Mouse (Mus musculus): ENCODE measurements around the gene Os9.
"Not testable (repeated sequence)": the region's sequence is repeated elsewhere in the genome, so short reads cannot be mapped to it uniquely, and the experiment has no call there.

Os9 gene

DNA sequence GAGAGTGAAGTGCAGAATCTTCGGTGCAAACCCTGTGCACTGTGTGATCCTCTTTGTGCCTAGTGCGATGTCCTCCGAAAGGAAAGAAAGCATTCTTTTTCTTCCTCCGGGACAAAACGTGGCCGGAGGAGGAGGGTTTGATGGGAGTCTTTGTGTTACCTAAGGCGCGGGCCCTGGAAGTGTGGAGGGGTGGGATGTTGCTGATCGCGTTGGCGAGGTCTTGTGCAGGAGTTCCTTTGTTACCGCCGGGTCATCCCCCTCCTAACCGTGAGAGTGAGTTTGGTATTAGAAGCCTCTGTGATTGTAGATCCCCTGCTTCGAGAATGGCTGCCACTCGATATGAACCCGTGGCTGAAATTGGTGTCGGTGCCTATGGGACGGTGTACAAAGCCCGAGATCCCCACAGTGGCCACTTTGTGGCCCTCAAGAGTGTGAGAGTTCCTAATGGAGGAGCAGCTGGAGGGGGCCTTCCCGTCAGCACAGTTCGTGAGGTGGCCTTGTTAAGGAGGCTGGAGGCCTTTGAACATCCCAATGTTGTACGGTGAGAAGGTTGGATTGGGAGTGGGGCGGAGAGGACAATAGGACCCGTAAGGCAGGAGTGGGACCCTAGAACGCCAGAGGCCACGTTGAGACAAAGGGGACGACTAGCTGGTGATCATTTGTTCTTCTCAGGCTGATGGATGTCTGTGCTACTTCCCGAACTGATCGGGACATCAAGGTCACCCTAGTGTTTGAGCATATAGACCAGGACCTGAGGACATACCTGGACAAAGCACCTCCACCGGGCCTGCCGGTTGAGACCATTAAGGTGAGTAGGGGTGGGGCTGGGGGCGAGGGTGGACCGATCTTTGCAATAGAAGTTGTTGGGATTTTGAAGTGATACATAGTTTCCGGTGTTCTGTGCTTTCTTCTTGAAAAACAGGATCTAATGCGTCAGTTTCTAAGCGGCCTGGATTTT is 56.7 kb downstream of the Os9 start:
- no peak for ATAC-seq (ENCODE audit: low TSS enrichment)

DNA sequence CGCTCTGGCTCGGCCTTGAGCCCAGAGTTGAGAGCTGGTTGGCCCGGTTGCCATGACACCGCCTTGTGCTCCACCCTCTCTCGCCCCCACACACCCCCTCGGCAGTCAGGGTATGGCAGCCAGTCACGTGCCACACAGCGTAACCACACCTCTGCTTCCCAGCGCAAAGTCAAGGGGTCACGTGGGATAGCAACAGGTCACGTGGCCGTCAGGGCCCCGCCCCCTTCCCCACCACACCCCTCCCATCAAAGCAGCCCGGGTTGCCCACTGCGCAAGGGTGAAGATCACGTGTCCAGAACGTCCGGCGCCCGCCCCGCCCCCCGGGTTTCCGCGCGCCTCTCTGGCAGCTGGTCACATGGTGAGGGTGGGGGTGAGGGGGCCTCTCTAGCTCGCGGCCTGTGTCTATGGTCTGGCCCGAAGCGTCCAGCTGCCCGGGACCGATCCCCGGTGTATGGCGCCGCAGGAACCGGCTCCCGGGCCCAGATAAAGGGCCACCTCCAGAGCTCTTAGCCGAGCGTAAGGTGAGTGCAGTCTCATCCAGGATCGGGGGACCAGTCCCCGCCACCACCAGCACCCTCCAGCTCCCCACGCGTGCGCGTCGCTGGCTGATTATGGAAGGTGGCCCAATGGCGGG is 57.6 kb downstream of the Os9 start, which contains the start of gene Cdk4:
Gene Cdk4 (plus strand): TSS at position 296 of the 634 bp plus-strand sequence.
- peak; percentile 58 for ATAC-seq (ENCODE audit: low TSS enrichment)

DNA sequence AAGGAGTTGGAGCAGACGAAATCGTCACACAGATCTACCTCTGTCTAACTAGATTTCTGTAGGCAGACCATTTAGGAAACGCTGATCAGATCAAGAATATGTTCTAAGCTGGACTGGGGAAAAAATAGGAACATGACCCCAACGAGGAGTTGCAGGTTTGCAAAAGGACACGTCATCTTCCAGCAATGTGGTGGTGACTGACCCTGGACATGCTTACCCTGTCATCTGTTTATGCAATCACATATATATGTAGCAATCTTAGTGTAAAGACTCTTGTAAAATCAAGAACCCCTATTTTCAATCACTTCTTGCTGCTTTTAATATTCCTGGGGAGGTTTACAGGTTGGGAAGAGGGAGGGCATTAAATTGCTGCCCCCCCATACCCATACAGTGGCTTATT is 58.4 kb downstream of the Os9 start:
- no peak for ATAC-seq (ENCODE audit: low TSS enrichment)

DNA sequence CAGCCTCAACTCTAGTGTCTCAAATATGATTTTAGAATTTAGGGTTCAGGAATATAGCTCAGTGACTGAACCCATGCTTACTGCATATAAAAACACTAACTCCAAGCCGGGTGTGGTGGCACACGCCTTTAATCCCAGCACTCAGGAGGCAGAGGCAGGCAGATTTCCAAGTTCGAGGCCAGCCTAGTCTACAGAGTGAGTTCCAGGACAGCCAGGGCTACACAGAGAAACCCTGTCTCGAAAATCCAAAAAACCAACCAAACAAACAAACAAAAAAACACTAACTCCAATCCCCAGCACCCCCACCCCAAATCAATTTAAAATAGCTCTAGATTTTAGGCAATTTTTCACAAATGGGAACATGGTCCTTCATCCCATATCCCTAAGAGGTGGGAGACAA is 58.8 kb downstream of the Os9 start:
- not testable (repeated sequence) for ATAC-seq (ENCODE audit: low TSS enrichment)

DNA sequence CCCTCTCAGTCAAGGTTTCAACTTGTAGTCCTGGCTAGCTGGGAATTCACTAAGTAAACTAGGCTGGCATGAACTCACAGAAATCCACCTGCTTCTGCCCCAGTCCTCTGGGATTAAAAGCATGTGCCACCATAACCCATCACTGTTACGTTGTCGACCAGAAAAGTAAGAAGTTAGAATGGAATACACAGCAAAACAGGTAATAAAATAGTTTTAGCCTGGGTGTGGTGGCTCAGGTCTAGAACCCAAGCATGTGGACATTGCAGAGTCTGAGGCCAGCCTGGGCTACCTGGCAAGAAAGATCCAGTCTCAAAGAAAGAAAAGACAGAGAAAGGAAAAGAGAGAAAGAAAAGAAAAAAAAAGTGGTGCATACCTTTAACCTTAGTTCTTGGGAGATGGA is 59.4 kb downstream of the Os9 start:
- no peak for ATAC-seq (ENCODE audit: low TSS enrichment)

DNA sequence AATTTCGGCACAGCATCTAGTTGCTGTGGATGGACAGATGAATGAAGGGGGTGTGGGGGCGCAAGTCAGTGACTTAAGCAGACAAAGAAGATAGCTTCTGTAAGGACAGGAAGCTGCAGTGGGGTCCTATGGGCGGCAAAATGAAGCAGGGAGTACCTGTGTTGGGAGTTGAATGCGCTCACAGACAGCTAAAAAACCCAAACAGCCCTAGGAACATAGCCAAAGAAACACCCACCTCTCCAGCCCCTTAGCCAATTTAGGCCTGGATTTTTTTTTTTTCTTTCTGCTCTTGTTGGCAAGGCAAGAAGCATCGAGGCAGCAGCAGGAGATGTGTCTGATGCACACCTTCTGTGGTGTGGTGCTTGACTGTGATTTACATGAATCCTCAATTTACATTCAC is 59.8 kb downstream of the Os9 start:
- no peak for ATAC-seq (ENCODE audit: low TSS enrichment)

DNA sequence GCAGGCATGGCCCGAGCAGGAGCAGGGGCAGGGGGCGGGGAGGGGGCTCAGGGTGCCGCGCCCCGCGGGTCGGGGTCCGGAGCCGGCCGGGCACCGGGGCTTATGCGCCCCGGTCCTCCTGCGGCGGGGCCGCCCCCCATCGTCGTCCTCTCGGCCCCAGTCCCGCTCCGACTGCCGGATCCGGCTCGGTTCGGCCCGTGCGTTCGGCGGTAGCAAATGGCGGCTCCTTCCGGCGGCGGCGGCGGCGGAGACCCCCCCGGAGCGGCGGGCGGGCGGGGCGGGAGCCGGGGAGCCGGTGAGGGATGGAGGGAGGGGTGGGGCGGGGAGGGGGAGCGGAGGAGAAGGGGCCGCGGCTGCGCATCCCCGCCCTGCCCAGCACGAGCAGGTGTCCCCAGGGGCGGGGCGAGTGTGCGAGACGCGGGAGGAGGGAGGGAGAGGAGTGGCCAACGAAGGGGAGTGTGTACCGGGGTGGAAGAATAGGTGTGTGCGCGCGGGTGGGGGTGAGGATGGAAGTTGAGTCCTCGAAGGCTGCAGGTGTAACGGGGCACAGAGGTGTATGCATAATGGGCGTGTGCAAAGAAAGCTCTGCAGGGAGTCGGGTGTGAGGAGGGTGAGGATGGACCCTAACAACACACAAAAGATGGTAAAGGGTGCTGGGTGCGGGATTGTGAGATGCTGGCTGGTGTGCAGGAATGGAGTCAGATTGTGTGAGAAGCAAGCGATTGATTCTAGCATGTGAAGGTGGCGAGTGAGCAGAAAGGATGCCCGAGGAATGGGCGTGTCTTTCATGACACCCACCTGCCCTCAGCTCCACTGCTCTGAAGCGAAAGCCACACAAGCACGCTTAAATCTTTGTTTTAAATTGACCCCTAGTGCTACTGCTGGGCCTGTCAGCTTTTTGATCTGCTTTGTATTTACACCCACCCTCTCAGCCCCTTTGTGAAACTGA is 60.7 kb downstream of the Os9 start, which contains the start of gene March9:
Gene March9 (minus strand): TSS at position 217 of the 949 bp plus-strand sequence.
- peak; percentile 28 for ATAC-seq (ENCODE audit: low TSS enrichment)

DNA sequence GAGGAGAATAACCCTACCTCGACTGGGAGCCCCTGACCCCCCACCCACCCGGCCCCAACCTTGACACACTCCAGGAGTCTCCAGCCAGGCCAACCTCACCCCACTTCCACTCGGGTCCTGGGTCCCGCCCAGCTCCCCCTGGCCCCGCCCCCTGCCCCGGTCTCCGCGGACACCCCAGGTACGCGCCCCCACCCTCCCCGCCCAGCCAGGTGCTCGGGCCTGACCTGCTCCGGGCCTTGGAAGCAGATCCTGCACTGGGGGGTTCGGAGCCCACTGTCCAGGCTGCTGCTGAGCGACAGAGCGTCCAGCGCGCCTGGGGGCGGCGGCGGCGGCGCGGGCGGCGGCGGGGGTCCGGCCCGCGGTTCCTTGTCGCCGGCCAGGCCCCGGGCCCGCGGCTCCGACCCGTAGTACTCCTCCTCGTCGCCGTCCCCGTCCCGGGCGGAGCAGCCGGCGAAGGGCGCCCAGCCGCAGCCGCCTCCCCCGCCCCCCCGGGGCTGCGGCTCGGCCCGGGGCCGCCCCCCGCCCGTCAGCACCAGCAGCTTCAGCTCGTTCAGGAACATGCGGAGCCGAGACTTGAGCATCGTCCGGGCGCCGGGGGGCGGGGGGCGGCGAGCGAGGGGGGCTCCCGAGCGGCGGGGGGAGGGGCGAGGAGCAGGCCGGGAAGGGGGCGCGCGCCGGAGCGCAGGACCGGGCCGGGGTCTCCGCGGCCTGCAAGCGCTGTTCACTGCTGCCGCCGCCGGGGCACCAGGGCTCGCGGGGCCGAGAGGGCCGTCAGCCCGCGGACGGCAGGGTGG is 61.6 kb downstream of the Os9 start:
- ATAC-seq (ENCODE audit: low TSS enrichment) = no peak

DNA sequence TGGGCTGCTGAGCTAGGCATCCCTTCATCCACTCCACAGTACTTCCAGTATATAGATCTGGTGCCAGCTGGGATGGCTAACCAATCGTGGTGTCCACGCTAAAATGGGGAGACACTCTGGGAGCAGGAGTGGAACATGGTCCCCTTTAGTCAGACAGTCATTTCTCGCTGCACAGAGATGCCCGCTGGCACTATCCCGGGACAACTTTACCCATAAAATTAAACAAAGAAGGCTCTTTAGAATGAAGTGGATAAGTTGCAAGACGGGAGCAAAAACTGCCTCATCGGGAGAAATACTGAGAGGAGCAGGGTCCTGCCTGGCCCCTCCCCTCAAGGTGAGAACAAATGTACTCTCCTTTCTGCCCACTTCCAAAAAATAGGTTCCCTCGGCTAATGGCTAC is 62.2 kb downstream of the Os9 start:
- ATAC-seq (ENCODE audit: low TSS enrichment) = no peak

DNA sequence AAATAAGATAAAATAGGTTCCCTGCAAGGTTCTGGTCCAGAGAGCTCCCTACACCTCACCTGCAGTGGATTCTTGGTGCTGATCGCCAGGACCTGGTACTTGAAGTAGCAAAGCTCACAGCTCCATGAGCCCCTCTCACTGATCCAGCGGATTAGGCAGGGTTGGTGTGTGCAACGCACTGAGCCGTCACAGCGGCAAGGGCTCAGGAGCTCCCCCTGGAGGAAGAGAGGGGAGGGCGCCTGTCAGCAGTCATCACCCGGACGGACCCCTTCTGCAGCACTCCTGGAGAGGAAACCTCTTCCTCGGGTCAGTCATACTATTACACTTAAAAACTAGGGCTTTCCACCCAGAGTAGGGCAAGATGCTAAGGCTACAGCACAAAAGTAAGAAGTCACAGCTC is 62.8 kb downstream of the Os9 start:
- peak; percentile 40 for ATAC-seq (ENCODE audit: low TSS enrichment)

DNA sequence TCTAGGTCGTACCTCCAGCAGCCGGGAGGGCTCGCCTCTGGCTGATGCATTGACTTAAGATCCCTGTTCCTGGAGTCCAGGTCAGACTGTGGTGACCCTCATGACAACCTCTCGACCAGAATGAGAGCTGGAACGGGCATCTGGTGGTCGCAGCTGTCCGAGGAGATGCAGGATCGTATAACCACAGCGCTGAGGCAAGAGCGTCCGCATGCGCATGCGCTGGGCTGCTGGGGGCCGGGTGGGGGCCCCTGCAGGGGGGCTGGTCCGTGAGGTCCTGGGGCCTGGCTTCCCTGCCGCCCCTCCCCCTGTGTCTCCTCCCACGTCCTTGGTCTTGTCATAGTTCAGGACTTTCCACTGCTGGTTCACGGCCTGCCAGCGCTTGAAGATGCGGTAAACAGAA is 64.4 kb downstream of the Os9 start:
- no peak for ATAC-seq (ENCODE audit: low TSS enrichment)

DNA sequence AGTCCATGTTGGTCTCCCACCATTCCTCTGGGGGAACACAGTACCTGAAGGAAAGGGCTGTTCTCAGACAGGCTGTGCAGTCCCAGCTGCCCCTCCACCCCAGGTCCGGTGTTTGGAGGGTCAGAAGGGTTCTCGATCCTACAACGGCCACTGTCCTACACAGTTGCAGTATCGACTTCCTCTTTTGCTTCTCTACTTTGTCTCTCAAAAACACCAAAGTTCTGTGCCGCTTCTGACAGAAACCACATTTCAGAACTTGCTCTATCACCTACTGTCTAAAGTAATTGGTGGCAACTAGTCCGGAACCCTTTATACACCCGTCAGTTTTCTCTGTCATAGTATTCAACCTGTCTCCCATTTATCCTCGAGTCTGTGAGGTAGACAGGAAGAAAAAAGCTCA is 65.5 kb downstream of the Os9 start:
- no peak for ATAC-seq (ENCODE audit: low TSS enrichment)

DNA sequence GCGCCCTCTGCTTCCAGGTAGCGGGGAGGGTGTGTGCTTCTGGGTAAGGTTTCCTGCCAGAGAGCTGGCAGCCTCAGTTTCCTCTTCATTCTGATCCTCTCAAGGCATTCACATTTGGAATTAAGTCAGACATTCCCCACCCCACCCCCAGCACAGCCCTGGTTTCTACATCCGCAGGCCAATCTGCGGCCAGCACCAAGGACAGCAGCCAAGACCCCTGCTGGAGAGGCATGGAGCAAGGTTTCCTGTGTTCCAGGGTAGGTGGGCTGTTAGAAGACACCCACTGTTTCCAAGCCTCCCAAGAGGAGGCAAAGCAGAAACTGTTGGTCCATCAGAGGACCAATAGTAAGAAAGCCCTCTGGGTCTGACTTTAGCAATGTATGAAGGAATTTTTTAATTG is 66.3 kb downstream of the Os9 start:
- no peak for ATAC-seq (ENCODE audit: low TSS enrichment)

DNA sequence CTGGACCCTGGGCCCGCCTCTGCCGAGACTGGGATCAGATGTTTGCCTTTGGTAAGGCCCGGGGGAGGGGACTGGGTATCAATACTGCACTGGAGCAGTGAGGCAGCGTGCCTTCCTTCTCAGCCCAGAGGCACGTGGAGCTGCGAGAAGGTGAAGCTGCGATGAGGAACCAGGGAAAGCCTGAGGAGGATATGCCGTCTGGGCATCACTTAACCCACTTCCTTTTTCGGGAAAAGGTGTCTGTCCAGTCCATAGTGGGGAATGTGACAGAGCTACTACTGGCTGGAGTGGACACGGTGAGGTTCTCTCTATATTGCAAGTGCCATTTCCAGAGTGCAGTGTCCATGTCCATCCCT is 70.8 kb downstream of the Os9 start:
- no peak for ATAC-seq (ENCODE audit: low TSS enrichment)

DNA sequence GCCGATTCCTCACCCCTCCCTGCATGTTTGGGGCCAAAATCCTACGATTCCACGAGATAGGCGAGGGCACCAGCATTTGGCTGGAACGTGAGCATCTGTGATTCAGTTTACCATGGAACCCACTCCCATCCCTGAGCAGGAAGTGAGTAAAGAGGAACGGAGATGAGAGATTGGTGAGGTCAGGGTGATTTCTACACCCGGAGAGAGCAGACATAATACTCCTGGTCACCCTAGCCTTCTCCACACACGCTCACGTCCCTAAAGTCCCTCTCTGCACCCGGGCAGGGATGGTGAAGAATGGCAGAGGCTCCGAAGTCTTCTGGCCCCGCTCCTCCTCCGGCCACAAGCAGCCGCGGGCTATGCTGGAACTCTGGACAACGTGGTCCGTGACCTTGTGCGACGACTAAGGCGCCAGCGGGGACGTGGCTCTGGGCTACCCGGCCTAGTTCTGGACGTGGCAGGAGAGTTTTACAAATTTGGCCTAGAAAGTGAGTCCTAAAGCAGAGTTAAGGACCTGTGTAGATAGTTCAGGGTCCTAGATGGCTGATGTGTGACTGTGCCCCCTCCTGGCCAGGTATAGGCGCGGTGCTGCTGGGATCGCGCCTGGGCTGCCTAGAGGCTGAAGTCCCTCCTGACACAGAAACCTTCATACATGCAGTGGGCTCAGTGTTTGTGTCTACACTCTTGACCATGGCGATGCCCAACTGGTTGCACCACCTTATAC is 71.4 kb downstream of the Os9 start:
- ATAC-seq (ENCODE audit: low TSS enrichment) = no peak

DNA sequence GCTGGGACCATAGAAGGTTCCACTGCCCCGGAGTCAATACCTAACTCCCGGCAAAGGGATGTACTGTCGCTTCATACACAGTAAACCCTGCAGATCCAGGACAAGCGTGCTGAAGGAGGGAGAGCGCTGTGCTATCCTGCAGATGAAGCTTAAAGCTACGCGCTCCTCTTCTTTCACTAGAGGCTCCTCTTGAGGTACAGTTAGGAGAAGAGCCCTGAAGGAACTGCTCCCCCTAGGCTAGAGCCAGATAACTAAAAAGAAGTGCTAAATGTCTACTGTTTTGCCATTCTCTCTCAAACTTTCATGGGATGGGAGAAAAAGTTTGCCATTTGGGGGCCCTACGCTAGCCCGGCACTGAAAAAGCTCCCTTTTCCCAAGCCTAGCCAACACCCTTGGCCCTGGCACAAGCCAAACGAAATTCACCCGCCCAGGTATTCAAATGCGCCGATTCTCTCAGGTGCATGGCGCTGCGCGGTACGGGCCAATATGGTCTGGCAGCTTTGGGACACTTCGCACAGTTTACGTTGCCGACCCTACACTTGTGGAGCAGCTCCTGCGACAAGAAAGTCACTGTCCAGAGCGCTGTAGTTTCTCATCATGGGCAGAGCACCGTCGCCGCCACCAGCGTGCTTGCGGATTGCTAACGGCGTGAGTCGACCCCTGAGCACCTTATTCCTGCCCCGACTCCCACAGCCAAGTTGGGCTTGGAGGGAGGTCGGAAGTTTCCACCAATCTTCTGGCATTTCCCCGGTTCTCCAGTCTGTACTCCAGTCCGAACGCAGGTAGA is 72.1 kb downstream of the Os9 start:
- ATAC-seq (ENCODE audit: low TSS enrichment) = peak; percentile 75

DNA sequence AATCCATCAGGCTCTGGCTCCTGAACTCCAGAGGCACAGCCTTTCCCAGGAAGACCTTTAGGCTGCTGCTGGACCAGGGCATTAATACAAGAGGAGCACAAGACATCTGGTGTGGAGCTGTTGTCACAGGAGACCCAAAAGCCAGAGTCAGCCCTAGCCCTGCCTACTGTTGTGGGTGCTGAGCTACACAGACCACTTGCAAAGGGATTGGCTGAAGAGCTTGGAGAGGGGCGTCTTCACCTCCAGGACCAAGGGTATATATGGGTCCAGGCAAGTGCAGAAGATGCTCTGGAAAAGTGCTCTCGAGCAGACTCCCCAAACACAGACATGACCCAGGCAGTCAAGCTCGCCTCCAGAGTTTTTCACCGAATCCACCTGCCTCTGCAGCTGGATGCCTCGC is 73.0 kb downstream of the Os9 start, which contains the start of gene Cyp27b1:
Gene Cyp27b1 (plus strand): TSS at position 297 of the 400 bp plus-strand sequence.
- no peak for ATAC-seq (ENCODE audit: low TSS enrichment)
